Mouse (Mus musculus): Measurements from ENCODE around the gene Grb10.

GRCm38 (mm10) chr11:11963065-11963464, 75.4 kb downstream of the Grb10 start:
- TF ChIP-seq POLR2A (IDR thresholded peaks at IDR 0.05; ENCODE audit: control insufficient read depth, extremely low read depth, insufficient read depth, low read length, poor library complexity) (no peak), CTCF (IDR thresholded peaks at IDR 0.05; ENCODE audit: borderline replicate concordance, control insufficient read depth, extremely low read depth, insufficient read depth, low read length, poor library complexity) (no peak)

Measured in thymus, adult 2 months (tissue).